Mouse (Mus musculus): Measurements from ENCODE around the gene Dusp7. TPM values are rescaled to one million over a fixed set of nuclear protein-coding genes. Genes with fewer than 3 reads are reported as not detected.

Gene Dusp7
- 16.1 and 16.6 TPM in 2 replicates for polyA plus RNA-seq (2016; fragmentation: Nextera tagmentation; extraction: Ambion mirVana)

DNA sequence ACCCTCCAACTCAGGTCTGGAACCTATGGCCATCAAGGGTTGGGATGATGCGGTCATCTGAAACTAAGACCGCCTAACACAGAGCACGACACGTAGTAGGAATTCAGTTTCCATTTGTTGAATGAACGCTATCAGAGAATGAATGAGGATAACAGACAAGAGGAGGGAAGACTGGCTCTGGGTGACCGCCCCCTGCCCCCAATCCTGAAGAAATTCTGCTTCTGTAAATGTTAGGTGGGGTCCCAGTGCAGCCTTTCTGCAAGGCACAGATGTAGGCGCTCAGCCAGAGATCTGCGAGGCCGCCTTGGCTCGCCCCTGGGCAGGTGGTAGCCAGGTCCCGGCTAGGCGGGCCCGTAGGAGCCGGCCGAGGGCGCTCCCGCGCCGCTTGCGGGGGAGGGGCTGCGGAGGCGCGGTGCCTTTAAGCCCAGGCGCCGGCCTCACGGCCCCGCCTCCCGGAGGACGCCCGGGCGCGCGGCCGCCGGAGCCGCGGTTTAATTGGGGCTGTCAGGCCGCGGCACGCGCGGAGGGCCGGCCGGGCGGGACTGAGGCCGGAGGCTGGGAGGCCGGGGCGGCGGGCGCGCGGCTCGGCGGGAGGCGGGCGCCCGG, at the start of gene Dusp7:
Dusp7 (plus strand) TSS at position 521 of the 606 bp plus-strand sequence.
- H3K4me1 ChIP-seq (replicated peaks) = peaks cover 77% of the 10 kb centered on the region
- H3K4me3 ChIP-seq = peak within 1 kb of the TSS; percentile 90
- peak; percentile 79 for DNase-seq (ENCODE audit: low spot score)
- under 1% methylated on average over 57 of the region's 57 CpGs for WGBS
- peak within 1 kb of the TSS; percentile 97 for H3K27ac ChIP-seq
- peaks cover 17% of the 10 kb centered on the region for H3K27me3 ChIP-seq (ENCODE audit: insufficient read depth, poor library complexity, severe bottlenecking)
- peaks cover 28% of the 10 kb centered on the region for H3K36me3 ChIP-seq
- H3K9me3 ChIP-seq = no peaks in the 10 kb centered on the region

DNA sequence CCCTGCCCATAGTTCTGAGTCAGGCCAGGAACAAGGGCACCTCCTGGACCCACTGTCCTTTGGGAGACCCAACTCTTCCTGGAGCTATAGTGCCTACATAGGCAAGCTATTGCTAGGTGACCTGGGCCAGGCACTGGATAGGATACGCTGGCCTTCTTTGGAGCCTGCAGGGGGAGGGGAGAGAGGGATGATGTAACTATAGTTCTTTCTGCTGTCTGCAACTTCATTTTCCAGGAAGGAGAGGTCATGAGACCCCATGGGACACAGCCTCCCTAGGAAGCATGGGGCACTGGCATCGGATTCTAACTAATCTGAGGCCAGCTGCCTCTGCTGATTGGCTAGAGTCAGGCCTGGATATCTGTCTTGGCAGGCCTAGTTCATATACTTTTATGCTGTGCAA, 49.3 kb upstream of the Dusp7 start:
- Histone ChIP-seq H3K4me1 (replicated peaks) (peaks cover 13% of the 10 kb centered on the region), H3K27ac (peak overlapping the region; percentile 51), H3K36me3 (no peaks in the 10 kb centered on the region), H3K9me3 (no peaks in the 10 kb centered on the region), H3K4me3 (no peak overlapping the region), H3K27me3 (ENCODE audit: insufficient read depth, poor library complexity, severe bottlenecking) (no peaks in the 10 kb centered on the region)
- WGBS = 53% methylated on average over 2 of the region's 2 CpGs
- DNase-seq (ENCODE audit: low spot score) = no peak

DNA sequence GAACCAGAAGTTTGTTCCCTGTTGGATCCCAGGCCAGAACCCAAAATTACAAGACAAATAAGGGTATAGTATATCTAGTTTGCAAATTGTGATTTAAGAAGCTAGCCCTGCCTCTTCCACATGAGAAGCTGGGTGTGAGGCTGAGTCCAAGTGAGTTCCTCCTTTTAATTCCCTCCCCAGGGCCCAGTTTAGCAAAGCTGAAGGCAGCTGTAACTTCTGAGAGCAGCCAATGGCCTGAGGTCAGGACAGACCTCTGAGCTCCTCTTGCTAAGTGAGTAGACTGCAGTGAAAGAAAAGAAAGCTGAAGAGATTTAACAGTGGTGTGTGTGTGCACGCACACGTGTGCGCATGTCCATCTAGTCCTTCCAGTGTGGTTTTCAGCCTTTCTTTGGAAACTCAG, 45.9 kb upstream of the Dusp7 start:
- WGBS = 86% methylated on average over 3 of the region's 3 CpGs
- H3K27me3 ChIP-seq (ENCODE audit: insufficient read depth, poor library complexity, severe bottlenecking) = no peaks in the 10 kb centered on the region
- H3K36me3 ChIP-seq = peaks cover 4% of the 10 kb centered on the region
- peaks cover 19% of the 10 kb centered on the region for H3K4me1 ChIP-seq (replicated peaks)
- no peak overlapping the region for H3K27ac ChIP-seq
- no peaks in the 10 kb centered on the region for H3K9me3 ChIP-seq
- no peak for DNase-seq (ENCODE audit: low spot score)
- H3K4me3 ChIP-seq = no peak overlapping the region

DNA sequence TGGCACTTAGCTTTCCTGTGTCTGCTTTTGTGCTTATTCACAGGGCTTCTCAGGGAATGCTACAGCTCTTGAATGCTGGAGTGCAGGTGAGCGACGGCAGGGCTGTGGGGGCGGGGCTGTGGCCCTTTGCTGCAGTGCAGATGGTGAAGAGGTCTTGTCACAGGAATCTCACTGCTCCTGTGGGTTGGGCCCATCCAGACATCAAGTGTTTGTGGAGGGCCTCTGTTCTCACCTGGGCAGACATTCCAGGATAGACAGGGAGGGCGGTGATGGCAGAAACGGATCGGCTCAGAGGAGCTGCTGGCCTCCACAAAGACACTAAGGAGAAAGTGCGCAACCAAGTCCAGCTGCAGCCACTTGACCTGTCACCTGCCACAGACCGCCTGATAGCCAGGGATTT, 42.2 kb upstream of the Dusp7 start:
- peaks cover 26% of the 10 kb centered on the region for H3K4me1 ChIP-seq (replicated peaks)
- WGBS = 79% methylated on average over 8 of the region's 8 CpGs
- no peak overlapping the region for H3K4me3 ChIP-seq
- no peak overlapping the region for H3K27ac ChIP-seq
- H3K36me3 ChIP-seq = peaks cover 22% of the 10 kb centered on the region
- DNase-seq (ENCODE audit: low spot score) = no peak
- H3K9me3 ChIP-seq = no peaks in the 10 kb centered on the region
- H3K27me3 ChIP-seq (ENCODE audit: insufficient read depth, poor library complexity, severe bottlenecking) = no peaks in the 10 kb centered on the region

DNA sequence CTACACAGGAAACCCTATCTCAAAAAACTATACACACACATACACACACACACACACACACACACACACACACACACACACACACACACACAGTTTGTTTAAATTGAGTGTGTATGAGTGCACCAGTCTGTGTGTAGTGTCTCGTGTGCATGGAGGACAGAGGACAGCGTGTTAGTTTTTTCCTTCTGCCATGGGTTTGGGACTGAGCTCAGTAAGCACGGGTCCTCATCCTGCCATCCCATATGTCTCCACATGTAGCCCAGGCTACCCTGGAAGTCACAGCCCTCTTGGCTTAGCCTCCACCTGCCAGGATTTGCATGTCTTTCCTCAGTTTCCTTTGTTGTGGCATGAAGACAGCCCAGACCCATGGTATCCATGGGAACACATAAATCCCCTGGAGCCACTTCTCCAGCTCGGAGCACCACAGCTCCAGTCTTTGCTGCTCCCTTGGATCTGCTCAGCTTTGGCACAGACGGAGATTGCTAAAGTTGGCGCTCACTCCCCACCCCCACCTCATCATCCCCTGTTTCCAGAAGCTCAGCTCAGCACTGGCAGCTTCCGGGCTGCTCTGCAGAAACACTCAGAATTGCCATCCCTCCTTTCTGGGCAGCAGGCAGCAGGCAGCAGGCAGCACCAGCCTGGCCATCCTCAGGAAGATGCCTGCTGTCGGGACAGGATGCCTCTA, 41.2 kb upstream of the Dusp7 start:
- Histone ChIP-seq H3K27me3 (ENCODE audit: insufficient read depth, poor library complexity, severe bottlenecking) (no peaks in the 10 kb centered on the region), H3K27ac (no peak overlapping the region), H3K9me3 (no peaks in the 10 kb centered on the region), H3K36me3 (peaks cover 22% of the 10 kb centered on the region), H3K4me3 (no peak overlapping the region), H3K4me1 (replicated peaks) (peaks cover 33% of the 10 kb centered on the region)
- no peak for DNase-seq (ENCODE audit: low spot score)
- 89% methylated on average over 8 of the region's 8 CpGs for WGBS

DNA sequence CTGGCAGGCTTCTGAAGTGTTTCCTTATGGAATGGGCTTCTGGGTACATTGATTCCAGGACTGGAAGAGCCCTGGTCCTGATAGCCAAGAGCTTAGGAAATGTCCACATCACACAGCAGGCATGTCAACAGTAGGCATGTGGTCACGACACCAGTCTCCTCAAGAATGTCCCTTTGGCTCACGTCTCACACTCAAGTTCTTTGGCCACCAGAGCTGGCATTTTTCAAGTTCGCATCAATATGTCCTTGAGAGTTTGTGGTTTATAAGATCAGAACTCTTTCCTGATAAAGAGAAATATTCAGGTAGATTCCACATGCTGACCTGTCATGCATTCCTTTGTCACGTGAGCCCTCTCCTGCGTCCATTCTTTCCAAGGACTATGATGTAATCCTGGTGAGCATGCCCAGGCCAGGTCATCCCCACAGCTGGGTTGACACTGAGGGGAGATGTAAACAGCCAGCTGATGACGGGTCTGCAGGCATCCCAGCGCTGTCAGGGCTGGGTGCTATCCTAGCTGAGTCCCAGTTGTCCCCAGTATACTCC, 40.3 kb upstream of the Dusp7 start:
- DNase-seq (ENCODE audit: low spot score) = no peak
- Histone ChIP-seq H3K9me3 (no peaks in the 10 kb centered on the region), H3K27me3 (ENCODE audit: insufficient read depth, poor library complexity, severe bottlenecking) (no peaks in the 10 kb centered on the region), H3K27ac (no peak overlapping the region), H3K4me3 (no peak overlapping the region), H3K4me1 (replicated peaks) (peaks cover 31% of the 10 kb centered on the region), H3K36me3 (peaks cover 26% of the 10 kb centered on the region)
- WGBS = 85% methylated on average over 7 of the region's 7 CpGs

DNA sequence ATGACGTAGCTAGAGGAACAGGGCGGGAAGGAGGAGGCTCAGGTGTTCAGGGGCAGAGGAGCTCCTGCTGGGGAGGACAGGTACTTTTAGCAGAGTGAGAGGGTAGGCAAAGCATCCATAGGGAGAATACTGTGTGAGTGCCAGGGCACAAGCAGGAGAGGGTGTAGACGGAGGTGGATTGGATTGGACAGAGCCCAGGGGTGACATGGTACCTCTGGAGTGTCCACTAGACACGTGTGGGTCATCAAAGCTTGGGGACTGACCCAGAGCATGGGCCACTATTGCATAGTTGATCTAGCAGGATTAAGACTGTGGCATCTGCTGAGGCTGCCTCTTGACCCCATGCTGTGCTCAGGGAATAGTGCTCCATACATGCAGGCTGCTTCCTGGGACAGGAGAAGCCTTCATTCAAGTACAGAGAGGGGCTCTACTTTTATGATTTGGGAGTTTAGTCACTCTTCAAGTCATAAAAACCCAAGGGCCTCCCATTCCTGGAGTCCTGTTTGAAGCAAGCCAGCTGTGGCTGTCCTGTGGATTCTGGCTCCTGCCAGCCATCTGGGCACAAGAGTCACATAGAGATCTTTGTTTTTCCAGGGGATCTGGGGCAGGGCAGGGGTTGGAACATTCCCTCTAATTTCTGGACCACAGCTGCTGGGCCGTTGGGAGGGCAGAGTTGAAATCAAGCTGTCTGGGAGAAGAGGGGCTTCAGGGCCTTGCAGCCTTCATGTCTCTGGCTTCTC, 39.5 kb upstream of the Dusp7 start:
- WGBS = 77% methylated on average over 5 of the region's 5 CpGs
- no peaks in the 10 kb centered on the region for H3K9me3 ChIP-seq
- H3K4me1 ChIP-seq (replicated peaks) = peaks cover 35% of the 10 kb centered on the region
- no peaks in the 10 kb centered on the region for H3K27me3 ChIP-seq (ENCODE audit: insufficient read depth, poor library complexity, severe bottlenecking)
- no peak overlapping the region for H3K4me3 ChIP-seq
- no peak overlapping the region; the same call in 1 of the 2 replicates for H3K27ac ChIP-seq
- no peak for DNase-seq (ENCODE audit: low spot score)
- H3K36me3 ChIP-seq = peaks cover 26% of the 10 kb centered on the region

DNA sequence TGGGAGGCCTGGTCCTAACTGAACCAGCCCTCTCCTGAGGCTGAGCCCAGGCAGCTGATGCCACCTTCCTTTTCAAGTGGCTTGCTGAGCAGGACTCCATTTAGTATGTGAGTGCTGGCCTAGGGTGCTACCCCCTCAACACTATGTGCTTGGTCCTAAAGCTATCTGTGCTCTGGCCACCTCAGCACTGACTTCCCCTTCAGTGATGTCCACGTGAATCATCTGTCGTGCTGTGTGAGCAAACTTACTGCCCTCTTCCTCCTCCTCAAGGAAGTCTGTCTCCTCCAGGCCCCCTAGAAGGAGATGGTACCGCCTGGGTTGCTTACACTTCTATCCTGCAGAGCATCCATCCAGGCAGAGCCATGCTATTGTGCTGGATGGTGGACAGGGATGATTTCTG, 35.7 kb upstream of the Dusp7 start:
- WGBS = 70% methylated on average over 3 of the region's 3 CpGs
- Histone ChIP-seq H3K4me1 (replicated peaks) (peaks cover 44% of the 10 kb centered on the region), H3K27me3 (ENCODE audit: insufficient read depth, poor library complexity, severe bottlenecking) (no peaks in the 10 kb centered on the region), H3K4me3 (no peak overlapping the region), H3K36me3 (peaks cover 23% of the 10 kb centered on the region), H3K27ac (peak overlapping the region; percentile 31; the same call in 1 of the 2 replicates), H3K9me3 (no peaks in the 10 kb centered on the region)
- DNase-seq (ENCODE audit: low spot score) = no peak

DNA sequence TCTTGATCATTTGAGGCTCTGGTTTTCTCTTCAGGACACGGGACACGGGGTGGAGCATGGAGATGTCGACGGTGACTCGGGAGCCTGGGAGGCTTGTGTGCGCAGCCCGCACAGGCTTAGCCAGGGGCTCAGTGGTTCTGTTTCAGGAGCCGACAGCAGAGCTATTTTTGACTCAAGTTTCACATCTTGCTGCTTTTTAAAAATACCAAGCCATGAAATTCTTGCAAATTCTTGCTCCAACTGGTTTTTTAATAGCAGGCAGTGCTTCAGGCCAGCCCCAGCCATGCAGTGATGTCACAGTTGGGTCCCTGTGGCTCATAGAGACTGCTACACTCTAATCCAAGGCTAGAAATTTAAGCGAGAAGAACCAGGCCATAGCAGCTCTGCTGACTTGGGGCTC, 30.8 kb upstream of the Dusp7 start:
- no peak for DNase-seq (ENCODE audit: low spot score)
- no peaks in the 10 kb centered on the region for H3K9me3 ChIP-seq
- H3K4me1 ChIP-seq (replicated peaks) = peaks cover 70% of the 10 kb centered on the region
- no peak overlapping the region for H3K4me3 ChIP-seq
- peak overlapping the region; percentile 88 for H3K27ac ChIP-seq
- no peaks in the 10 kb centered on the region for H3K27me3 ChIP-seq (ENCODE audit: insufficient read depth, poor library complexity, severe bottlenecking)
- 83% methylated on average over 9 of the region's 9 CpGs for WGBS
- H3K36me3 ChIP-seq = 0 out of 2 replicates have a peak, but pooled peaks cover 6% of the 10 kb centered on the region

DNA sequence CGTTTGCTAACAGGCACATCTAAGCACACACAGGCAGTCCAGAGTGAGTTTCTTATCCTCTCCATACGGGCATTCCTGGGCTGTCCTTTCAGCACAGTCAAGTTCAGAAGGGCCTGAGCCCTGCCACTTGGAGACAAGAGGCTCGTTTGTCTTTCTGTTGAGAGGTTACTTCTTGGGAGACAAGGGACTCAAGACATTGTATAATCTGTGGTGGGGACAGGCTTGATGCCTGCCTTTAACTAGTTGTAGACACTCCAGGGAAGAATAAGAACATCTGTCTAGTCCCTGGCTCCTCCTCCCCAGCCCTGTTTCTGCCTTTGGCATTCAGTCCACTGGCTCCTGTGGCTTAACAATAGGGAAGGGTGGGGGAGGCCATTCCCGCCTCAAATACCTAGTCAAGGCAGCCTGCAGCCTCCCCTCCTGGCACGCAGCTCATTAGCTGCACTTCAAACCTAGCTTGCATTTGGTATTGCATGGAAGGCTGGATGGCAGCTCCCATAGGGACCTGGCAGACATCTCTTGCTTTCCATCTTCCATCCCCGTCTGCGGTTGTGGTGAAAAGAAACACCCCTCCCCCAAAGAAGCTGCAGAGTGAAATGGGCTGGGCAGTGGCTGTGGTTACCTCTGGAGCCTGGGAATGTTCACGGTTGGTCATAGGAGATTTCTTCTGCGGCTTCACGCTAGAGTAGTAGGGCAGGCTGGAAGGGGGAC, 29.8 kb upstream of the Dusp7 start:
- no peaks in the 10 kb centered on the region for H3K27me3 ChIP-seq (ENCODE audit: insufficient read depth, poor library complexity, severe bottlenecking)
- WGBS = 10% methylated on average over 10 of the region's 10 CpGs
- H3K4me1 ChIP-seq (replicated peaks) = peaks cover 68% of the 10 kb centered on the region
- H3K36me3 ChIP-seq = 0 out of 2 replicates have a peak, but pooled peaks cover 4% of the 10 kb centered on the region
- DNase-seq (ENCODE audit: low spot score) = peak; percentile 71
- peak overlapping the region; percentile 22; the same call in 1 of the 2 replicates for H3K4me3 ChIP-seq
- no peaks in the 10 kb centered on the region for H3K9me3 ChIP-seq
- H3K27ac ChIP-seq = peak overlapping the region; percentile 88

DNA sequence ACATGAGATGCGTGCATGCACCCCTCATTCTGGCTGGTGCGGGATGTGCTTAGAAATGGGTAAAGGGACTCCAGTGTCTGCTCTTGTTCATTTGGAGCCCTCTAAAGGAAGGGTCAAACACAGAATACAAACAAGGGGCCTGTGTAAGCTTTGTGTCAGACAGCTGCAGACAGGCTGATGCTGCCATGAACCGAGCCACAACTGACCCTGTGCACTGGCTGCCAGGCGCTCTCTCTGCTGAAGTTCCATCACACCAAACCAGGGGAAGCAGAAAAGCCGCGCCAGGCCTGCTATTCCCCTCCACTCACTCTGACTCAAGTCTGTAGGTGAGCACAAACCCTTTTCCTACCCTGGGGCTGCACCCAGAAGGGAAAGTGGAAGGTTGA, 29.3 kb upstream of the Dusp7 start:
- H3K4me3 ChIP-seq = peak overlapping the region; percentile 22; the same call in 1 of the 2 replicates
- H3K4me1 ChIP-seq (replicated peaks) = peaks cover 64% of the 10 kb centered on the region
- 44% methylated on average over 6 of the region's 6 CpGs for WGBS
- H3K27ac ChIP-seq = peak overlapping the region; percentile 88
- DNase-seq (ENCODE audit: low spot score) = peak; percentile 42
- 0 out of 2 replicates have a peak, but pooled peaks cover 3% of the 10 kb centered on the region for H3K36me3 ChIP-seq
- no peaks in the 10 kb centered on the region for H3K9me3 ChIP-seq
- H3K27me3 ChIP-seq (ENCODE audit: insufficient read depth, poor library complexity, severe bottlenecking) = no peaks in the 10 kb centered on the region

DNA sequence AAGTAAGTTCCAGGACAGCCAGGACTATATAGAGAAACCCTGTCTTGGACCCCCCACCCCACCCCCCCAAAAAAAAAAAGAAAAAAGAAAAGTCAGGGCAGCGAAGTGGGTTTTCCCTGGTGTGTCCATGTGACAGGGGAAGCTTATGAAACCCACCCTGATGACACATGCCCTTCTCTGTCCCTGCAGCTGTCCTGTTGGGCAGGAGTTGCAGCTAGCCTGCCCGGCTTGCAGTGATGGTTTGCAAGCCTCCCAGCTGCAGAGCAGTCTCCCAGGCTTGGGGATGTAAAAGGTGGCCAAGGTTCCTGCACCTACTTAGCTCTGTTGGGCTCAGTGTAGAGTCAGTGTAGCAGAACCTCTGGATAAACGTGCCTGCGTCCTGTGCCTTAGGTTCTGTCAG, 28.7 kb upstream of the Dusp7 start:
- 92% methylated on average over 4 of the region's 4 CpGs for WGBS
- Histone ChIP-seq H3K27me3 (ENCODE audit: insufficient read depth, poor library complexity, severe bottlenecking) (no peaks in the 10 kb centered on the region), H3K4me1 (replicated peaks) (peaks cover 68% of the 10 kb centered on the region), H3K9me3 (no peaks in the 10 kb centered on the region), H3K36me3 (no peaks in the 10 kb centered on the region), H3K27ac (peak overlapping the region; percentile 88), H3K4me3 (no peak overlapping the region)
- no peak for DNase-seq (ENCODE audit: low spot score)
